Comparison of ENCODE assay signal across 24 mouse cellular contexts in the genomic region with DNA sequence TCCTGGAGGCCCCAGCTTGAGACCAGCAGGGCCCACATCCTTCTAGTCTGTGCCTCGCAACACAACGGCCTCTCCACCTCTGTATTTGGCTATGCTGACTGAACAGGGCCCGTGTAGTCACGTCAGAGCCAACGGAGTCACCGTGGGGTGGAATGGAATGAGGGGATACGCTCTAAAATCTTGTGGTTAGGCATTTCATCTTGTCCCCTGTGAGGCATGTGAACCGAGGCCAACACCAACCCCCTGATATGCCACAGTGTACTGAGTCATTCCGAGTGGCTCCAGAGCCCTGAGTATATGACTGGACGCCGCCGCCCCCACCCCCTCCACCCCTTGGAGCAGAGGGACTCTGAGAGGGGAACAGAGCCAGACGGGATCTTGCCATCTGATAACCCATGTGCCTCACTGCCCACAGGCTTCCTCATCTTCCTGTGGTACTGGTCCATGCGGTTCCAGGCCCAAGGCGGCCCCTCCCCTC. TPM values are rescaled to one million over a fixed set of nuclear protein-coding genes. Genes with fewer than 3 reads are reported as not detected.
DNase-seq lines count a peak whose midpoint lies in the region; ATAC-seq and TF ChIP-seq lines count a peak whose summit lies in the region.
"Had no signal": no experiment of that assay in that cellular context is flagged by ENCODE, and none has a peak within 500 bp of the region (broad histone marks: within the 10 kb centered on the region; RNA-seq: fewer than 3 reads in every experiment).

No protein-coding gene starts in this region.

- no peak overlapping the region for H3K4me2 ChIP-seq in stomach, embryonic 14.5 days (replicated peaks; ENCODE audit: low read depth, low read length)
- H3K4me2 ChIP-seq in stomach, postnatal 0 days (replicated peaks; ENCODE audit: low read depth): no peak overlapping the region
- no peak overlapping the region for H3K4me2 ChIP-seq in liver, embryonic 15.5 days
- H3K4me2 ChIP-seq: forebrain, embryonic 12.5 days; heart, embryonic 13.5 days; limb, embryonic 13.5 days; midbrain, embryonic 13.5 days; neural tube, embryonic 15.5 days; stomach, embryonic 15.5 days had no signal

- WGBS in stomach, embryonic 14.5 days: 80% methylated on average over 15 of the region's 15 CpGs
- 83% methylated on average over 15 of the region's 15 CpGs for WGBS in stomach, postnatal 0 days
- 49% methylated on average over 15 of the region's 15 CpGs for WGBS in liver, embryonic 15.5 days (ENCODE audit: insufficient replicate concordance)

- in situ Hi-C loops in Patski (cut with MboI; ENCODE audit: low pct_unique_long_range_greater_than_20kb): no loop called here

- ATAC-seq in stomach, embryonic 14.5 days (ENCODE audit: insufficient number of reproducible peaks, insufficient read depth, low FRiP score, low read depth): 0 out of 2 replicates have a peak, but pooled peaks have one; percentile 16
- ATAC-seq in stomach, postnatal 0 days (ENCODE audit: low FRiP score, low TSS enrichment): no peak
- ATAC-seq in Patski: peak; percentile 81
- peak; percentile 11; the same call in 1 of the 2 replicates for ATAC-seq in liver, embryonic 15.5 days (ENCODE audit: insufficient read depth)
- ATAC-seq: hindbrain, embryonic 16.5 days; intestine, postnatal 0 days; midbrain, embryonic 13.5 days had no signal

- no peak overlapping the region for H3K27ac ChIP-seq in stomach, embryonic 14.5 days (ENCODE audit: low read length)
- no peak overlapping the region for H3K27ac ChIP-seq in stomach, postnatal 0 days (replicated peaks)
- H3K27ac ChIP-seq in liver, embryonic 15.5 days (replicated peaks): no peak overlapping the region
- H3K27ac ChIP-seq: forebrain, embryonic 12.5 days; gastrocnemius, adult 2 months; heart, embryonic 13.5 days; limb, embryonic 13.5 days; midbrain, embryonic 13.5 days; neural tube, embryonic 15.5 days; stomach, embryonic 15.5 days had no signal

- no peaks in the 10 kb centered on the region for H3K27me3 ChIP-seq in stomach, embryonic 14.5 days (ENCODE audit: control insufficient read depth, insufficient read depth, low read length)
- no peaks in the 10 kb centered on the region for H3K27me3 ChIP-seq in stomach, postnatal 0 days (ENCODE audit: control insufficient read depth, insufficient read depth, low read length)
- H3K27me3 ChIP-seq in Patski: no peaks in the 10 kb centered on the region
- H3K27me3 ChIP-seq in liver, embryonic 15.5 days: no peaks in the 10 kb centered on the region
- H3K27me3 ChIP-seq: forebrain, embryonic 12.5 days; heart, embryonic 13.5 days; limb, embryonic 13.5 days; midbrain, embryonic 13.5 days; neural tube, embryonic 15.5 days; stomach, embryonic 15.5 days had no signal

- CTCF ChIA-PET in Patski (lab: Charles Lee): no interaction called here

- DNase-seq in stomach, postnatal 0 days (ENCODE audit: low spot score): no peak
- peak; percentile 85 for DNase-seq in Patski (ENCODE audit: low read depth, low spot score)
- no peak for DNase-seq in ovary, adult 18-20 months (ENCODE audit: low spot score)
- no peak for DNase-seq in lung, postnatal 14 days
- no peak for DNase-seq in kidney, adult 9 months
- DNase-seq: adrenal gland, adult 2 months; cerebellum, adult 8-10 months; gastrocnemius, adult 2 months; heart, adult 18-20 months; heart, postnatal 36 days; lung, adult 18-20 months; lung, postnatal 4 days; right cerebral cortex, postnatal 25 days; thymus, adult 2 months had no signal

- no peaks in the 10 kb centered on the region for H3K9me3 ChIP-seq in stomach, embryonic 14.5 days (ENCODE audit: control insufficient read depth, low read depth, low read length)
- no peaks in the 10 kb centered on the region for H3K9me3 ChIP-seq in stomach, postnatal 0 days (ENCODE audit: control insufficient read depth, low read length)
- no peaks in the 10 kb centered on the region for H3K9me3 ChIP-seq in liver, embryonic 15.5 days (replicated peaks)
- H3K9me3 ChIP-seq: forebrain, embryonic 12.5 days; heart, embryonic 13.5 days; limb, embryonic 13.5 days; midbrain, embryonic 13.5 days; neural tube, embryonic 15.5 days; stomach, embryonic 15.5 days had no signal

- no peak overlapping the region for H3K9ac ChIP-seq in stomach, embryonic 14.5 days (replicated peaks; ENCODE audit: low read depth, low read length)
- no peak overlapping the region for H3K9ac ChIP-seq in stomach, postnatal 0 days (ENCODE audit: low read length)
- H3K9ac ChIP-seq in liver, embryonic 15.5 days: no peak overlapping the region
- H3K9ac ChIP-seq: forebrain, embryonic 12.5 days; heart, embryonic 13.5 days; limb, embryonic 13.5 days; midbrain, embryonic 13.5 days; neural tube, embryonic 15.5 days; stomach, embryonic 15.5 days had no signal

- no peak for TF ChIP-seq CTCF in stomach, postnatal 0 days (IDR thresholded peaks at IDR 0.05; ENCODE audit: low read depth)
- no peak for TF ChIP-seq CTCF in Patski (IDR thresholded peaks at IDR 0.05)

- no peak overlapping the region for H3K4me3 ChIP-seq in stomach, embryonic 14.5 days (ENCODE audit: low read depth, low read length)
- no peak overlapping the region for H3K4me3 ChIP-seq in stomach, postnatal 0 days (ENCODE audit: low read depth, low read length)
- H3K4me3 ChIP-seq in liver, embryonic 15.5 days (replicated peaks): no peak overlapping the region
- H3K4me3 ChIP-seq: forebrain, embryonic 12.5 days; gastrocnemius, adult 2 months; heart, embryonic 13.5 days; limb, embryonic 13.5 days; midbrain, embryonic 13.5 days; neural tube, embryonic 15.5 days; stomach, embryonic 15.5 days had no signal

- H3K4me1 ChIP-seq in stomach, embryonic 14.5 days (ENCODE audit: control insufficient read depth, insufficient read depth, low read length): no peaks in the 10 kb centered on the region
- no peaks in the 10 kb centered on the region for H3K4me1 ChIP-seq in stomach, postnatal 0 days (replicated peaks; ENCODE audit: control insufficient read depth, insufficient read depth)
- peaks cover 14% of the 10 kb centered on the region for H3K4me1 ChIP-seq in liver, embryonic 15.5 days (replicated peaks)
- H3K4me1 ChIP-seq: heart, embryonic 13.5 days; limb, embryonic 13.5 days; stomach, embryonic 15.5 days had no signal

- peaks cover 3% of the 10 kb centered on the region; the same call in 1 of the 2 replicates for H3K36me3 ChIP-seq in stomach, embryonic 14.5 days (ENCODE audit: control insufficient read depth, insufficient read depth, low read length)
- H3K36me3 ChIP-seq in stomach, postnatal 0 days (ENCODE audit: control insufficient read depth, insufficient read depth, low read length): no peaks in the 10 kb centered on the region; the same call in 1 of the 2 replicates
- peaks cover 80% of the 10 kb centered on the region for H3K36me3 ChIP-seq in liver, embryonic 15.5 days (replicated peaks)
- H3K36me3 ChIP-seq: heart, embryonic 13.5 days; limb, embryonic 13.5 days had no signal

- TF ChIP-seq EP300 in stomach, postnatal 0 days (optimal IDR thresholded peaks at IDR 0.05): no peak

- POLR2A ChIA-PET in Patski (lab: Charles Lee): no interaction called here

RNA-seq across cellular contexts. Expression of a gene that starts 5.0 kb away (rescaled TPM):
- 3.8 and 4.5 TPM in 2 replicates for polyA plus RNA-seq in stomach, embryonic 14.5 days (2014; fragmentation: Nextera tagmentation; extraction: Ambion mirVana)
- 0.61 and 0.92 TPM in 2 replicates for polyA plus RNA-seq in stomach, postnatal 0 days (2015; fragmentation: Nextera tagmentation; extraction: Ambion mirVana)
- polyA plus RNA-seq in Patski (2021): 0.31 TPM
- 8.3 and 9.3 TPM in 2 replicates for polyA plus RNA-seq in liver, embryonic 15.5 days (2015; fragmentation: Nextera tagmentation; extraction: Ambion mirVana)

RNA-seq across cellular contexts. Expression of a gene that starts 37.9 kb away (rescaled TPM):
- polyA plus RNA-seq in stomach, embryonic 14.5 days (2014; fragmentation: Nextera tagmentation; extraction: Ambion mirVana): 43.8 and 50.9 TPM in 2 replicates
- 42.4 and 50.9 TPM in 2 replicates for polyA plus RNA-seq in stomach, postnatal 0 days (2015; fragmentation: Nextera tagmentation; extraction: Ambion mirVana)
- 294 TPM for polyA plus RNA-seq in Patski (2021)
- polyA plus RNA-seq in liver, embryonic 15.5 days (2015; fragmentation: Nextera tagmentation; extraction: Ambion mirVana): 45.2 and 46.1 TPM in 2 replicates

RNA-seq across cellular contexts. Expression of a gene that starts 42.4 kb away (rescaled TPM):
- polyA plus RNA-seq in stomach, embryonic 14.5 days (2014; fragmentation: Nextera tagmentation; extraction: Ambion mirVana): not detected in 2 replicates
- polyA plus RNA-seq in stomach, postnatal 0 days (2015; fragmentation: Nextera tagmentation; extraction: Ambion mirVana): 0.04 TPM in 1 of 2 replicates, not detected in the other
- polyA plus RNA-seq in Patski (2021): 0.33 TPM
- 0.35 and 0.39 TPM in 2 replicates for polyA plus RNA-seq in liver, embryonic 15.5 days (2015; fragmentation: Nextera tagmentation; extraction: Ambion mirVana)
- polyA plus RNA-seq: adrenal gland, adult 2 months; heart, embryonic 13.5 days; intestine, postnatal 0 days; limb, embryonic 13.5 days had no signal
